Mouse (Mus musculus) neural tube, embryonic 13.5 days (tissue): Measurements from ENCODE around the gene Arhgap29. TPM values are rescaled to one million over a fixed set of nuclear protein-coding genes. Genes with fewer than 3 reads are reported as not detected.
A peak's percentile ranks its signal among the peaks of the same experiment; 100 is the strongest.

ENCODE experiments used
- ATAC-seq: fragments of 200-750 bp; cut with Nextera tagmentation; 2 replicates; pipeline ENCODE4 v1.8.0; 2017; ENCODE audit warnings: low read depth, mild to moderate bottlenecking, moderate TSS enrichment, moderate library complexity
- H3K27ac ChIP-seq: fragments of 300-500 bp; sonication (generic); replicated peaks from 2 replicates; pipeline ENCODE4 v1.5.1; 2015; ENCODE audit warnings: moderate library complexity, mild to moderate bottlenecking, inconsistent platforms
- H3K27me3 ChIP-seq: fragments of 300-500 bp; sonication (generic); 2 replicates; pipeline ENCODE4 v1.6.1; 2015; ENCODE audit warnings: mild to moderate bottlenecking, inconsistent platforms
- H3K36me3 ChIP-seq: fragments of 300-500 bp; sonication (generic); 2 replicates; pipeline ENCODE4 v1.6.1; 2015; ENCODE audit warnings: mild to moderate bottlenecking, inconsistent platforms
- H3K4me1 ChIP-seq: fragments of 300-500 bp; sonication (generic); replicated peaks from 2 replicates; pipeline ENCODE4 v1.6.1; 2015; ENCODE audit warnings: inconsistent platforms
- H3K4me2 ChIP-seq: fragments of 300-500 bp; sonication (generic); 2 replicates; pipeline ENCODE4 v1.6.1; 2015; ENCODE audit warnings: inconsistent platforms, mild to moderate bottlenecking, moderate library complexity
- H3K4me3 ChIP-seq: fragments of 300-500 bp; sonication (generic); 2 replicates; pipeline ENCODE4 v1.5.1; 2015; ENCODE audit warnings: mild to moderate bottlenecking, inconsistent platforms
- H3K9ac ChIP-seq: fragments of 300-500 bp; sonication (generic); 2 replicates; pipeline ENCODE4 v1.6.1; 2015; ENCODE audit warnings: moderate library complexity, mild to moderate bottlenecking, inconsistent platforms
- H3K9me3 ChIP-seq: fragments of 300-500 bp; sonication (generic); 2 replicates; pipeline ENCODE4 v1.6.1; 2016; ENCODE audit warnings: inconsistent platforms
- WGBS: fragments of 180-500 bp; shearing (Covaris S2); methylation state at CpG from one replicate; pipeline ENCODE4 v1.1.7; 2015; 5-methylcytosine and 5-hydroxymethylcytosine counted together
- polyA plus RNA-seq: library from polyadenylated mRNA; unstranded; fragments of >200 nt; fragmentation: Nextera tagmentation; extraction: Ambion mirVana; gene quantifications from 2 replicates; pipeline ENCODE4 v1.2.1, GENCODE M21; 2015

Arhgap29 gene
- polyA plus RNA-seq, 1 experiment from 2014 or later, result 28.0 TPM

DNA sequence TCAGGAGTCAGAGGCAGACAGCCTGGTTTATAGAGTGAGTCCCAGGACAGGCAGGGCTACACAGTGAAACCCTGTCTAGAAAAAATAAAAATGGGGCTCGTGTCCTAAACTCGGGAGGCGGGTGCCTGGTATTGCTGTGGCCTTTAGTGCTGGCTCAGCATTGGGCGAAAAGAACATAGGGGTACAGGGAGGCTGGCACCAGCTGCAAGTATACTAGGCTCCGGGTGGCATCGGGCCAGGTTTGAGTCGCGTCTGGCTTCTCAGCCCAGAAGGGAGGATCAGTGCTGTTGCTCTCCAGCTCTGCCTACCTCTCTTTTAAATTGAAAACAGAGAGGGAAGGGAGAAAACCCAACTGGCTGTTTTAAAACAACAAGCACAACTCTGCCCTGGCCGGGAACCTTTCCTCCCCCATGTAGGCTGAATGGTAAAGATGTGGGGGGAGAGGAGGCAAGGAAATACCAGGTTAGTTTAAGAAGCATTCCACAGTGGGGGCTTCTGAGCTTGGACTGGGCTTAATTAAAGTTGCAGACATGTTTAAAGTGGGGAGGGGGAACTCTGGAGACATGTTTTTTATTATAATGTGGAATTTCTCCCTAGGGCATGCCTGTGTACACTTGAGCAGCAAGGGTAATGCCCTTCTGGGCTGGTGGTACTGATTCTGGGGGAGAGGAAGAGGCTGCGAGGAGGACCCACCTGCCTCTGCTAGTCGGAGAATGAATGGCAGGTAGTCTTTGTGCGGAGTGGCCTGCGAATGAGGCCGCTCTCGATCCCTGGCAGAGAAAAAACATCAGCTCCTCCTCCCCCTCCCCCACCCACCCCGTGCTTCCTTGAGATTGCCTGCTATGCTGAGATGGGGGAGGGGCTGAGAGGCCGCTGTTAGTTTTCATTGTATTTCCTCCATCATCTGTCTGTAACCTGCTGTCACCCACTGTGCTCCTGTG lies 95.8 kb downstream of the Arhgap29 start:
- Histone ChIP-seq H3K4me2 (peak overlapping the region; percentile 25), H3K9me3 (no peaks in the 10 kb centered on the region), H3K27me3 (peaks cover 73% of the 10 kb centered on the region), H3K36me3 (no peaks in the 10 kb centered on the region), H3K4me1 (peaks cover 58% of the 10 kb centered on the region), H3K4me3 (no peak overlapping the region), H3K9ac (no peak overlapping the region), H3K27ac (peak overlapping the region; percentile 25; the same call in 1 of the 2 replicates)
- ATAC-seq, result peak; percentile 70
- 17% methylated on average over 17 of the region's 17 CpGs for WGBS

DNA sequence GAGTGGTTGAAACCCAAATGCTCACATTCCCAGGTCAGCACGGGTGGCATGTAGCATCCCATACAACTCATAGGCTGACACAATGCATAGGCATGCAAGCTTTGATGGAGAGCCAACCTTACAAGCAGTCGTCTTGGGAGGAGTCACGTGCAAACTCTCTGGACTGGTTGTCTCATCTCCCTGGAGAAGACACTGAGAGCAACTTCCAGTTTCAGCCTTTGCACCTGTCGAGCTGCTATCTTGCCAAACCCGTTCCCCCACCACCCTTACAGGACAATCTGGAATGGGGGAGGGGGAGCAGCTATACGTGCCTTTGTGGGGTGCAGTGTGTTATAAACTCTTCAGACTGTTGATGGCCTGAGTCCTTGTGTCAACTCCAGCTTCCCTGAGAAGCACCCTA lies 96.8 kb downstream of the Arhgap29 start:
- H3K27ac ChIP-seq, result no peak overlapping the region
- H3K4me3 ChIP-seq, result no peak overlapping the region
- no peak overlapping the region for H3K4me2 ChIP-seq
- no peak overlapping the region for H3K9ac ChIP-seq
- H3K9me3 ChIP-seq, result no peaks in the 10 kb centered on the region
- peaks cover 48% of the 10 kb centered on the region for H3K4me1 ChIP-seq
- H3K27me3 ChIP-seq, result peaks cover 63% of the 10 kb centered on the region
- no peaks in the 10 kb centered on the region for H3K36me3 ChIP-seq
- WGBS, result 36% methylated on average over 6 of the region's 6 CpGs
- no peak for ATAC-seq

DNA sequence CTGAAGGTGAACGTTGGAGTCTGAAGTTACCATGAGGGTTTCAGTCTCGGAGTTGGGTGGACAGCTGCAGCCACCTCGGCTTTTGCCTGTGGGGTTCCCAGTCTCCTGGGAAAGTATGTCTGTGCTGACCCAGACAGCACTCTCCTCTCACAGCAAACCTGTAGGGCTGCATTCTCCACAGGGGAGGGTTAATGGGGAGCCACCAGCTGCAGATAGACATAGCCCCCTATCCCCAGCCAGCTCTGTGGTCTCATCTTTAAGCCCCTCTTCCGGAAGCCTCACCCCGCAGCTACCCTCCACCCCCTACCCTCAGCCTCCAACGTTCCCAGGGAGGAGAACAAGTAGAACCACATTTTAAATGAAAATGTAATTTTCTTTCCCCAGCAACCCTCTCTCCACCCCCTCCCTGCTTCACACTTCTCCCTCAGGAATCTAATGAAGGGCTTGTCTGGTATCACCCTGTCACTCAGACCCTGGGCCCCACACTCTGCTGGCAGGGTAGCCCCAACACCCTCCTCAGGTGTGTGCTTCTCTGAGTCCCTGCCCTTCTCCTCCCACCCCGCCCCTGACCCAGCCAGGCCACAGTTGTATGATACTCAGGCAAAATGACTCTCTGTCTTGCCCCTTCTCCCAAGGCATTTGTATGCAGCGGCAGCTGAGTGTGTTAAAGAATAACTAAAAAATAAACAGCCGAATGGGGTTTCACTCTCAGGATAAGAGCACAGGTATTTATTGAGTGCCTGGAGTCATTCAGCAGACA lies 106.3 kb downstream of the Arhgap29 start:
- WGBS, result 68% methylated on average over 9 of the region's 9 CpGs
- no peak overlapping the region for H3K4me3 ChIP-seq
- ATAC-seq, result no peak
- H3K27ac ChIP-seq, result no peak overlapping the region
- H3K9ac ChIP-seq, result no peak overlapping the region
- H3K4me1 ChIP-seq, result peaks cover 4% of the 10 kb centered on the region; the same call in 1 of the 2 replicates
- H3K27me3 ChIP-seq, result 0 out of 2 replicates have a peak, but pooled peaks cover 4% of the 10 kb centered on the region
- H3K9me3 ChIP-seq, result no peaks in the 10 kb centered on the region
- no peaks in the 10 kb centered on the region for H3K36me3 ChIP-seq
- H3K4me2 ChIP-seq, result no peak overlapping the region

DNA sequence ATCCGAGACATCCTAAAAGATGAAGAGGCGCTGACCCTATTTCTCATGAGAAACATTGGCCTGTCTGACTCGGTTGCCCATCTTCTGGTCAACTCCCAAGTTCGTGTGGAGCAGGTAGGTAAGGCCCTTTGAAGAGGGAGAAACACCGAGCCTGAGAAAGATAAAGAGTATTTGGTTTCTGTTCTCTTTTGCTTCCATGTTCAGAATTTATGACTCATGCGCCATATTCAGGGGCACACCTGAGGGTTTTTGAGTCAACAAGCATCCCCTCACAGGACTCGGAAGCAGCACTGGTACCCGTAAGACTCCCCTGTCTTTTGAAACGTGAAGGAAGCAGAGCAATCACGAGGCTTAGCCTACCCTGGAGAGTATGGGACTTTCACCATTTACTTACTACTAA lies 110.2 kb downstream of the Arhgap29 start:
- Histone ChIP-seq H3K27ac (no peak overlapping the region), H3K36me3 (no peaks in the 10 kb centered on the region), H3K9ac (no peak overlapping the region), H3K9me3 (no peaks in the 10 kb centered on the region), H3K4me3 (no peak overlapping the region), H3K4me2 (no peak overlapping the region), H3K4me1 (peaks cover 4% of the 10 kb centered on the region; the same call in 1 of the 2 replicates), H3K27me3 (no peaks in the 10 kb centered on the region)
- ATAC-seq, result no peak
- 92% methylated on average over 10 of the region's 10 CpGs for WGBS

DNA sequence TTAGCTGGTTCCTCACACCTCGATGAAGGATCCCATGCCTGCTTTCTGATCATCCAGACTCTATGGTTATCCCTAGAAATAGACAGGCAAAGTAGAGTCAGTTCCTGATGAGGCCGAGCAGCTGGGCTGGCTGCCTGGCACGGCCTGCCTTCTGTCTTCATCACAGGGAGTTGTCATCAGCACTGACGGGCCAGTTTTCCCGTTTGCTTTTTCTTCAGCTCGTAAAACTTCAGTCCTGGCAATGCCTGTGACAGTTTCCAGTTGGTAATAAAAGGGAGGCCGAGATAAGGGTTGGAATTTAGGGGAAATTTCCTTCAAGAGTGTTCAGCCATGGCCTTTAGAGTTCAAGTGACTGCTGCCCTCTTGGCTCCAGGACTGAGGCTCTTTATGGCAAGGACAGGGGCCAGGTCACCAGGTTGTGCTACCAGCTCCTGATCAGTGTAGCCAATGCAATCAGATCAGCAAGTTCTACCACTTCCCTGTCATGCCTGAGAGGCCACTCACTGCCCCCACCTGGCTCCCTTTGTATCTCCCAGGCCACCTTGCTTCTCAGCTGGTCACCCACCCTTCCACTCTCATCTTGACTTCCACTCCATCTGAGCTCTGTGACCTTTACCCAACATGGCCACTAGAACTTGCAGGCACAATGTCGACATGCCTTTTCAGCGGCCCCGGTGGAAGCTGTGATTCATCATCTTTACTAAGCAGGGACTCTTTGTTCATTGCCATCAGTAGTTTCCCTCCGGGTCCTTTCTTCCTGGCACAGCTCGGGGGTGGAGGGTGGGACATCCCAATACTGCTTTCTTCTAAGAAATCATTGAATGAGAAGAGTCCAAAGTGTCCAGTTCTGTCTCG lies 112.4 kb downstream of the Arhgap29 start:
- Histone ChIP-seq H3K4me1 (no peaks in the 10 kb centered on the region), H3K27me3 (no peaks in the 10 kb centered on the region), H3K9ac (no peak overlapping the region), H3K9me3 (no peaks in the 10 kb centered on the region), H3K4me3 (no peak overlapping the region), H3K27ac (no peak overlapping the region), H3K4me2 (no peak overlapping the region), H3K36me3 (no peaks in the 10 kb centered on the region)
- ATAC-seq, result no peak
- 78% methylated on average over 13 of the region's 13 CpGs for WGBS

Other genes with a start within 250 kb of the Arhgap29 start
- 4.4 and 4.5 TPM in 2 replicates for gene F3, start 229.0 kb upstream of the Arhgap29 start, polyA plus RNA-seq
- gene Abcd3, start 137.2 kb upstream of the Arhgap29 start, polyA plus RNA-seq, result 63.2 and 75.3 TPM in 2 replicates
- gene Abca4, start 91.9 kb downstream of the Arhgap29 start, polyA plus RNA-seq, result 1.2 and 1.3 TPM in 2 replicates